Mouse (Mus musculus): ENCODE data around the gene Bloc1s1.

The Bloc1s1 gene

DNA sequence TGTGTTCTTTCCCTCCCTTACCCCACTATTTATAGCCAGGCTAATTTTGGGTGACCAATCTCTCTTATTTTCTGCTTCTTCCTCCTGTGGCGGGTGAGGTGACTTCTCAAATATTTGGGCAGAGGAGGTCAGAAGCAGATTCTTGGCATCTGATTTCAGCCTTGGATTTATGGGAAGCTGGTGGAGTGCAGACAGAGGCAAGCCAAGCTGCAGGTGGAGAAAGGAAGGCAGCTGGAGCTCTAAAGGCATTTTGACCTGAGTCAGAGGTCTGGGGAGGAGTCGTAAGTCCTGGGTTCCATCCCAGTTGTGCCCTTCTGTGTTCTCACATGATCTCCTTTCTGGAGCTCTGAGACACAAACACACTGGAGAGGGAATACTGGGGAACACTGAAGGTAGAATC lies 7.6 kb upstream of the Bloc1s1 start:
- DNase-seq (ENCODE audit: low spot score): no peak

DNA sequence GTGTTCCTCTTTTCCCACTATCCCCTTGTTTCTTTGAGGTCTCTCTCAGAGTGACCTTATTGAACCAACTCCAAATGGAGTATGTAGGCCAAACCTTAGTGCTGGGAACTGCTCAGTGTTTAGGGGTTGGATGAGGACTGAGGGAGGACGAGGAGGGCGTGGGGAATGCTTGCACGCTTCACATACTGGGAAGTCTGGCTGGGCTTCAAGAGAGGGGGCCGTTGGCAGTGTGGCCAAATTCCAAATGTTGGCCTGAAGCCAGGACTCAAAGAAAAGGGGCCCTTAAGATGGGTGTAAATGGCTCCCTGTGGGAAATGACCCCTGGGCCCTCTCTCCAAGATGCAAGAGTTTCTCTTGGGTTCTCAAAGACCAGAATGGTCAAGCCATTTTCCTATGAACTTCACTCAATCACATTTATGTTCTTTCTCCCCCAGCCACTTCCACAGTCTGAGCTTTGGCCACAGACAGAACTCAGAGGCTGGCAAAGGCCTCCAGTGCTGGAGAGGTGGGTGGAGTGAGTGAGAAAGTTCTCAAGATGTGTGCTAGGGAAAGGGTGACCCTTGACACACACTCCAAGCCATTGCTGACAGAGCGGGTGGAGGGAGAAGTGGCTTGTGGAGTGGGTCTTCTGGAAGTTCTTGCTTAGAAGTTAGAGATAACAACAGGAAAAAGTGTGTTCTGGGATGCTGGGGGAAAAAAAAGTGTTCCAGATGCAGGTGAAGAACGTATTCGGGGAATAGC lies 6.0 kb upstream of the Bloc1s1 start:
- DNase-seq (ENCODE audit: low spot score): no peak

DNA sequence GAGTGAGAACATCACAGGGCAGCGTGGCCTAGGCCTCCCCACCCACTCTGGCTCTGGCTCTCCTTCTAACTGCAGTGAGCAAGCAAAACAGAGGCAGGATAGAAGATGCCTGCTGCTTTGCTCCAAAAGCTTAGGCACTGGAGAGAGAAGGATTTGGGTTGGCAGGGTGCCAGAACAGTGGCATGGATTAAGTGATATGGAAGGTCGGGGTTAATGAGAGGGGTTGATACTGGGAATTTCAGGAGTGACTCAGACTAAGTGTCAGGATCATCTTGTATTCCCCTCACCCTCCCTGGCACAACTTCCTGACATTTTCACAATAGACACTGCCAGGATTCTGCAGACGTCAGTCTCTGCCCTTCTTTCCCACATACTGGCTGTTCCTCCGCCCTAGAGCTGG lies 4.5 kb upstream of the Bloc1s1 start:
- no peak for DNase-seq (ENCODE audit: low spot score)

DNA sequence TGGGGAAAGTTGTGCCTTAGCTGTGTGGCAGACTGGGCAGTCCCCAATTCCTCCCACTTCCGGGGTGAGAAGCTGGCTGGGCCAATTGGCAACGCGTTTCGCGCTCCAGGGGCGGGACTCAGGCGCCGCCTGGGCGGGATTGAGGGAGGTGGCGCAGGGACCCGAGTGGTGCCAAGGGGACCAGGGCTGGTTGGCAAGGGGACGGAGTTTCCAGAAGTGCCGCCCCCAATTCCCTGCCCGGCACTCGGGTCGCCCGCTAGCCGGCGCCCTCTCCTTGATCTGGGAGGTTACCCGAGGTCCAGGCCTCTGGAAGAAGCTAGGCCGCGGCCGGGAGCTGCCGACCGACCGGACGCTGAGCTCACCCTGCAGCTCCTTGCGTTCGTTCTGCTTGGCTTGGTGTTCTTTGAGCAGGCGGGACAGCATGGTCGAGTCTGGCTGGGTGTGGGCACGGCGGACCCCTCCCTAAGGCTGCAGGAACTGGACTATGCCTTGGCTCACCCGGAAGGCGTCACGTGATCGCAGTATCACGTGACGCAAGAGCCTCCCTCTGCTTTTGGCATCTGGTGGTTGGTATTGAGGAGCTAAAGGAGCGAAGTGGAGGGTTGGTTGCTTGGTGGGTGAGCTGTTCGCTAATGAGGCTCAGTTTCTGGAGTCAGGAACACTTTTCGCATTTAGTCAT lies 683 bp downstream of the Bloc1s1 start:
- peak; percentile 85 for DNase-seq (ENCODE audit: low spot score)

DNA sequence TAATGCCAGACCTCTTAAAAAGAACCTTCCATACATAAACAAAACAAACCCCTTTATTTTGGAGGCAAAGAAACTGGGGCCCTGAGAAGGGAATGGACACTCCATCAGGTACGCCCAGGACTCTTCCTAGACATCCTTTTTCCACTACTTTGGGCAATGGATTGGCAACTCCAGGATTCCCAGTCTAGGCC lies 1.1 kb downstream of the Bloc1s1 start, which contains the start of gene Rdh5:
Gene Rdh5, minus strand, starts transcription at position 67 of the 191 bp plus-strand sequence.
- no peak for DNase-seq (ENCODE audit: low spot score)

DNA sequence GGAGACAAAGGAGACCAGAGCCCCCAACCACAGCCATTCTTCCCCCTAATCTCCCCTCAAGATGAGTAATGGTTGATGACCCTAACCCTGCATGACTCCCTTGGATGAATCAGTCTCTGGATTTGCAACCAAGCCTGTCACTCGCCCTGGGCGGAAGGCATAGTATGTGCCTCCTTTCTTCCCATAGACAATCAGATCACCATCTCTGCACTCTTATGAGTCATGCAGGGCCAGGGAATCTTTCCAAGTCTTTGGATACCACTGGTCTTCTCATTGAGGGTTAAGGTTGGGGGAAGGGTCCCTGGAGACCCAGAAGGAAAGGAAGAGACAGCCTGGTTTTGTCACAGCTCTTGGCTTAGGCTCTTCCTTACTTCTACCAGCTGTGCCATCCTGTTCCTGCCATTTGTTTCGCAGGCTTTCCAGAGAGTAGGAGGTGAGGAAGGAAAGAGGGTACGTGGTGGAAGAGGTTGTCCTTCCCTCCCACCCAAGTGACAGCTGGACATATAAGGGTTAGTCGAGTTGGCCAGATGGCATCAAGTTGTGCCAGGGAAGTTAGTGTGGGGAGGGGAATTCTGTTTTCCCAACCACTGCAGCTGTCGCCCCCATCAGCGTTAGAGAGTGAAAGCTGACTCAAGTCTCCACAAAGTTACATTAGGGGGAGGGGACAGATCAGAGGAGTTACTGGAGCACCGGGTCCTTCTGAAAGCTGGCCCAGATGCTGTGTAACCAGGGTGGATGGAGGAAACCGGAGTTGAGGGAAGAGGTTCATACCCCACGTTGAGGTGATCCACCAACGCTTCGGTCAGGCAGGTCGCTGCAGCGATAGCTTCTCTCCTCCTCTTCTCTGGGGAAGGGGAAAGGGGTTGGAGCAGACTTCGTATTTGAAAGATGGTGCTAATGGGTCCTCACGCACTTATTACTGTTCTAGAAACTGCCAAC lies 1.7 kb downstream of the Bloc1s1 start:
- DNase-seq (ENCODE audit: low spot score): no peak

DNA sequence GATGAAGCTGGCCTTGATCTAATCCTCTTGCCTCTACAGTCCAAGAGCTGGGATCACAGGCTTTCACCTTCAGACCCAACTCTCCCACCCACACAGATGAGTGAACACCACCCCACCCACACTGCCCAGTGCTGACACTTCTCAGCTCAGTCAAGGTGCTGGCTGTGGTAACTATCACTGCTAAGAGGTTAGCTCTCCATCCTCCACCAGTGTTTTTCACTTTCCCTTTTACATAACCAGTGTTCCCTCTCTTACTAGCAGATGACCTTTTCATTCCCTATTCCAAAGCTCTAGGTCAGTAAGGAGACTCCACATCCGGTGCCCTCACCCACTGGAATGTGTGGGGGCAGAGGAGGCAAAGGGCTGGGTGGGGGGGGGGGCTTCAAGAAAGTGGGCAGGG lies 2.6 kb downstream of the Bloc1s1 start:
- no peak for DNase-seq (ENCODE audit: low spot score)

DNA sequence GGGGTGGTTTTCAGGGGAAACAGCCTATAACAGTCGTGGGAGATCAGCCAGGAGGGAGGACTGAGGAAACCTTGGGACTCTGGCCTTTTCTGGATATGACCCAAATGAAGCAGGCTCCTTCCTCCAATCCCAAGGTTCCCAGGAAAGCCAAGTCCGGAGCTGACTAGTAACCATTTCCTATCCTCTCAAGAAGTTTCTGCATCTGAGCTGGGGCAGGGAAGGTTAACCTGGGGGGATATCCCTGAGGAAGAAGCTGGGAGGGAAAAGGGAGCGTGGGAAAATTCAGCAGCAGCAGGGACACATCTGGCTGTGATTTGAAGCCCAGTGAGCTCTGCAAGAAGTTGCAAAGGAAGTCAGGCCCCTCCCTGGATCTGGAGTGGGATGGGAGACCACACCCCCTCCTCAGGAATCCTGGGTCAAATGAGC lies 3.1 kb downstream of the Bloc1s1 start:
- no peak for DNase-seq (ENCODE audit: low spot score)

DNA sequence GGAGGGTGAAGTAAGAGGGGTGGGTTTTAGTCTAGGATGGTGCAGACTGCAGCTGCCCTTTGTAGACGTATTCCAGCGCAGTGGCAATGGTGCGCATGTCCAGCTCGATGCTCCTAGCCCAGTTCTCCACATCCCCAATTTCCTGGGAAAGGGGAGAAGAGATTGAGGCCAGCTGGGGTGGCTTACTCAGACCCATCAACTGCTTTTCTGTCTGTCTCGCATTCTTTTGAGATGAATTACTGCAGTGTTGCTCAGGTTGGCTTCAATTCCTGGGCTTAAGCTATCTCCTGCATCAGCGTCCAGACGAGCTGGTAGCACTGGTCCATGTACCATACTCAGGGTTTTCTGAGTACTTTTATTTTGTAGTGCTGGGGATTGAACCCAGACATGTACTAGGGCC lies 3.9 kb downstream of the Bloc1s1 start:
- no peak for DNase-seq (ENCODE audit: low spot score)

DNA sequence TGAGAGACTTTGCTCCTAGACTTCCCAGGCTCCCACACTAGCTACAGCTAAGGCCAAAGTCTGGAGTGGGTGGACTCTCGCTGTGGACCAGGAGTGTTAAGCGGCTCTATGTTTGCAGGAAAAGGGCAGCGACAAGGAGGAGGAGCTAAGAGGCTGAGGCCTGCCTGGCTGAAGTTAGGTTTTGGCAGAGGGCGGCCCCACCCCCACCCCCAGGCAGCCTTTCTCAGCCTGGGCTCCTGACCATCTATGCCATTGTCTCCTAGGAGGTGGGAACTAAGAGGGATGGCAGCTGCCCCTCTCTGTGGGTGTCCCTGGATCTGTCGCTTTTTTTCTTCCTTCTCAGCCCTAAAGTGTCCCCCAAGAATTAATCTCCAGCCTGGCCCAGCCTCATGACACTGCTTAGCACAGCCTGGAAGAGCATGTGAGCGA lies 4.6 kb downstream of the Bloc1s1 start:
- peak; percentile 27 for DNase-seq (ENCODE audit: low spot score)

DNA sequence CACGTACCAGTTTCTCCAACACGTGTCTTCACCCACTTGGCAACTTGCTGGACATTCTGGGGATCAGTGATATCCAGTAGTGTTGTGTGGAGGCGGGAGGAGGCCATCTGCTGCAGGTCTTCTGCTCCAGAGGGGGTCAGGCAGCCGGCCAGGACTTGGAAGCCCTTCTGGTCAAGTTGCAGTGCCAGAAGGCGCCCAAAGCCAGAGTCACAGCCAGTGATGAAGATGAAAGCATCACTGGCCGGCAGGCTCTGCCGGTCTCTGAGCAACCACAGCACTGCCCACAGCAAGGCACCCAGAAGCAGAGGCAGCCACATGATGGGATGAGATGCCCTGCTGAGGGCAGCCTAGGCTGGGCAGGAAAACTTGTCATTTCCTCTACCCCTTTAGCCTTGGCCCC lies 5.6 kb downstream of the Bloc1s1 start:
- no peak for DNase-seq (ENCODE audit: low spot score)

DNA sequence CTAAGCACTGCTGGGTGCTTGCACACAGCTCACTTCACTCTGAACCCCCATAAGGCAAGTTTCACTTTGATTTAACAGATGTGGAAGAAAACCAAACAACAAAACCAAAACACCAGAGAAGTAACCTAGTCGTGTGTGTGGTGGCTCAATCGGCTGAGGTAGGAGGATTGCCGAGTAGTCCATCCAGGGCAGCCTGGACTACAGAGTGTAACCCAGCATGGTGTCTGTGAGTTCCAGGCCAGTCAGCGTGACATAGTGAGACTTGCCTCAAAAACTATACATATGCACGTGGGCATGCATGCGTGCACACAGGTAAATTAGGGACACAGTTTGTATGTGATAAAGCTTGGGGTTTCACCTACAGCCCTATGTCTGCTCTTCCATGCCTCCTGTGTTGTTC lies 6.4 kb downstream of the Bloc1s1 start:
- DNase-seq (ENCODE audit: low spot score): no peak

DNA sequence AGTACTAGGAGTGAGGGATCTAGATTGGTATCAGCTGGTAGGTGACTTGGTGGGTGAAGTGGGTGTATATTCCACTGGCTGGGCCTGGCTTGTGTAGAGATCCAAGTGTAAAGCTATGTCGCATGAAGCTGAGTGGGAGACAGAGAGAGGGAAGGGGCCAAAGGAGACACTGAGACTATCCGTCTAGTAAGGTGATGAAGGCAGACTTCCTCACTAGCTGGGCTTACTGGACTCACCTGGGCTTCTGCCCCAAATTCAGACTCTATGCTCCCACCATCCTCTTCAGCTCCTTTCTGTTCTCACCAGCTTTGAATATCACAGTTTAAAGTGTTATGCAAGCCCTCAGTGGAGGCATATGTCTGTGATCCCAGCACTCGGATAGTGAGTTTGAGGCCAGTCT lies 7.2 kb downstream of the Bloc1s1 start:
- DNase-seq (ENCODE audit: low spot score): no peak

DNA sequence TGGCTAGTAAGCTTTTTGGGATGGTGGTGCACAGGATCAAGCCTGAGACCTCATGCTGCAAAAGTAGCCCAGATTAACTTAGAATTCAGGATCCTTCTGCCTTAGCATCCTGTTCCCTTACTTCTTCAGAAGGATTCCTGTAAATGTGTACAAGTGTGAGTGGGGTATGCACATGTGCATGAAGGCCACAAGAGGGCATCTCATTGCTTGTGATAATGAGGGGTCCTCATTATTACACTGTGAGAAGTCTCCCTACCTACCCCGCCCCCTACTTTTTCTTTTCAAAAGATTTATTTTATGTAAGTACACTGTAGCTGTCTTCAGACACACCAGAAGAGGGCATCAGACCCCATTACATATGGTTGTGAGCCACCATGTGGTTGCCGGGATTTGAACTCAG lies 8.3 kb downstream of the Bloc1s1 start:
- no peak for DNase-seq (ENCODE audit: low spot score)

DNA sequence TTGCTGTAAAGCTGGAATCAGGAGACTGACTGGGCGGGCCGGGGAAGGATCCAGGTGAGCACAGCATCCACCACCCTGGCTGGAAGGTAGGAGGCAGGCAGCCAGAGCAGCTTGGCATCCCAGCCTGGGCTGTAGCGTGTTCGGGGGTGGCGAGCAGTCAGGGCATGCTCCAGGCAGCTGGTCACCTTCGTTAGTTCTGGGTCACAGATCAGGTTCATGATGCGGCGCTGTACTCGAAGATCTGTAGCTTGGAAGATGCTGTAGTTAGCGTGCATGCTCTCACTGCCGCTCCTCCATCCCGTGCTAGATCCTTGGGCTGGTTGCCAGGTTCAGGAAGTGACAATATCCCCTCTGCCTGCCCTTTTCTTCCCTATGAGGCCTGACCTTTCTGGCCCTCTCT lies 10.1 kb downstream of the Bloc1s1 start:
- no peak for DNase-seq (ENCODE audit: low spot score)

DNA sequence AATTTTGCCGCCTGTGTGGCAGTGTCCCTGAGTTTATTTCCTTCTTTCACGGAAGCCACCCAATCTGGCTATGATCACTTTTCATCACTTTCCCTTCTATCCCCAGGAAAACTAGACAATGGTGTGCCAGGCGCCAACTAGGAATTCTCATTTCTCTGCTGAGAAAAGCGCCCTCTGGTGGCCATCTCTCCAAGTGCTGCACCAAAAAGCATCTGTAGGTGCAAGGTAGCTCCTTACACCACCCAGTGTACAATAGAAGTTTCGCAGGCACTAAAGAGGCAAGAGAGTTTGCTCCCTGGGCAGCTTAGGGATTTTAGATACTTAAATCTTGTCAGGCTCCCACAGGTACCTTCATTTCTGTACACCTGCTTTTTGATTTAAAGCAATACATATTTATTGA lies 10.6 kb downstream of the Bloc1s1 start:
- peak; percentile 90 for DNase-seq (ENCODE audit: low spot score)

DNA sequence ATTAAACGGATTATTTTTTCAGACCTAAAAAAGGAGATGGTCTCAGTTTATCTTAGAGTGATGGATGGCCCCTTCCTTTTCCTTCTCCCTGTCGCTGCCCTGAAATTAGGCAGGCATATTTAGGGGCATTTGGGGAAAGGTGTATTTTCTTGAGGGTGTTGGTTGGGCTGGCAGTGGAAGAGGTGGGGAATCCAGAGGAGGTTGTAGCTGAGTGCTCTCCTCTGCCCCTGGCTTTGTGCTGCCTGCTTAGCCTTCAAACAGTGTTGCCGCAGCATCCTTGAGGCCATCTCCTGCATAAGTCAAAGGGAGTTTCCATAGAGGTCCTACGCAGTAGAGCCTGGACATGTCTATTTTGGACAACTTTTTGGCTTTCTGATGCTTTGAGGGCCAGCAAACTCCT lies 11.0 kb downstream of the Bloc1s1 start:
- no peak for DNase-seq (ENCODE audit: low spot score)

DNA sequence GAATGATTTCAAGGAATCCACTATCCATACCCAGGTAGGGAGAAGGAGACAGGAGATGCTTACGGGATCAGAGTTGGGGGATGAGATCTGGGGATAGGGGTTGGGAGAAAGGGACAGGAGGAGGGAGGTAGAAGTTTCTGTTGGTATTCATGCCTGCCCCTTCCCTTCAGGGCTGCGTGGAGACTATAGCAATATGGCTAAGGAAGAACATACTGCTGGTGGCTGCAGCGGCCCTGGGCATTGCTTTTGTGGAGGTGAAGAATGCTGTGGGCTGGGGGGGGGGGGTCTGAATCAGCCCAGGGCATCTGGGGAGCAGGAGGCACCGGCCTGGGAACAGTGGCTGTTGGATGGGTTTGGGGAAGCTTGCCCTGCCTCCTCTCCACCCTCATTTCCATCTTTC lies 11.6 kb downstream of the Bloc1s1 start:
- DNase-seq (ENCODE audit: low spot score): no peak

DNA sequence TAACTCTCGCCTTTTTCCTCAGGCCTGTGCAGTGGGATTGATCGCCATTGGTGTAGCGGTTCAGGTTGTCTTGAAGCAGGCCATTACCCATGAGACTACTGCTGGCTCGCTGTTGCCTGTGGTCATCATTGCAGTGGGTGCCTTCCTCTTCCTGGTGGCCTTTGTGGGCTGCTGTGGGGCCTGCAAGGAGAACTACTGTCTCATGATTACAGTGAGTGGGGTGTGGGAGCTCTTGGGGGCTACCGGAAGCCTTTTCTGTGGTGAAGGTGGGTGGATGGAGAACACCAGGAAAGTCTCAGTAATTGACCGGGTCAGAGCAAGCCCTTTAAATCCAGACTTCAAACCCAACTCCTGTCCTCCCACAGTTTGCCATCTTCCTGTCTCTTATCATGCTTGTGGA lies 12.4 kb downstream of the Bloc1s1 start:
- DNase-seq (ENCODE audit: low spot score): no peak

DNA sequence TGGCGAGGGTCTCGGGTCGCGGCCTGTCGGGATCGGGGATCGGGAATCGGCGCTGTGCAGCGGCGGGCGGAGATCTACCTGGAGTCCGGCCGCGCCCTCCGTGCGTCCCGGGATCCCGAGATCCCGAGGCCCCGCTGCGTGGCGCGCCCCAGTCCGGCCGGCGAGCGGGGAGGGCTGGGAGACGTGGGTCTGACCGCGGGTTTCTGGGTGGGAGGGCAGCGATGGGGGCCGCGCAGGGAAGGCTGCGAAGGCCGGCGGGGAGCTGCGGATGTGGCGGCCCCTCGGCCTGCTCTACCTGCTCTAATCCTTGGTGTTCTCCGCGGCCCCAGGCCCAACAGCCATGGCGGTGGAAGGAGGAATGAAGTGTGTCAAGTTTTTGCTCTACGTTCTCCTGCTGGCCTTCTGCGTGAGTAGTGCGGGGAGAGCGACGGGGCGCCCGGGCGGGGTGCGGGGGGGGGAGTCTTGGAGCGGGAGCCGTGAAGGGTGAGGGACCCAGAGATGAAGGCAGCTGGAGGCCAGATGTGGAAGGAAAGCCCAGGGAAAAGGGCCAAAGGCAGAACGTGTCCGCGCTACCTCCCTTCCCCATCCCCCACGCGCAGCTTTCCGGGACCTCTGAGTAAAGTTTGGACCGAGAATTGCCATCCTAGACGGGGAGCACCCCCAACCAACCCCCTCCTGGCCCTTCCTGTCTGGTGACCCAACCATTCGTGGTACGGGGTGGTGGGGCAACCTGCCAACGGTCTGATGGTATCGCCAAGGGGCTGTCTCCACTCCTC lies 13.6 kb downstream of the Bloc1s1 start:
- DNase-seq (ENCODE audit: low spot score): peak; percentile 61

DNA sequence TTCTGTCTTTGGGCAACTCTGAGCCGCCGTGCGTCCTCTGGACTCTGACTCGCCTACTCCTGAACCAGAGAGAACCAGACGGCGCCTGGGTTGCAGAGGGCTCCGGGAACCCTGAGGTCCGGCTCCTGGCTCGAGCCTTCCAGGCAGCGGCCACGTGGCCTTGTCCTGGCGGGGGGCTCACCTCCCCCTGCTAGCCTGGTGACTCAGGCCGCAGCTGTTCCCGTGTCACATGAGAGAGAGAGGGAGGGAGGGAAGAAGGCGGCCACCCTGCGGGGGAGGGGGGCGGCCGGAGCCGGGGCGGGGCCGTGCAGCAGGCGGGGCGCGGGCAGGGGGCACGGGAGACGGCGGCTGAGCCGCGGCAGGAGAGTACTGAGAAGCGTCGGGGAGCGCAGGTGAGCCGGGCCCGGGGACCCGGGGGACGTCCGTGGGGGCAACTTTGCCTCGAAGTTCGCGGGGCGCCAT lies 14.2 kb downstream of the Bloc1s1 start:
- peak; percentile 91 for DNase-seq (ENCODE audit: low spot score)

DNA sequence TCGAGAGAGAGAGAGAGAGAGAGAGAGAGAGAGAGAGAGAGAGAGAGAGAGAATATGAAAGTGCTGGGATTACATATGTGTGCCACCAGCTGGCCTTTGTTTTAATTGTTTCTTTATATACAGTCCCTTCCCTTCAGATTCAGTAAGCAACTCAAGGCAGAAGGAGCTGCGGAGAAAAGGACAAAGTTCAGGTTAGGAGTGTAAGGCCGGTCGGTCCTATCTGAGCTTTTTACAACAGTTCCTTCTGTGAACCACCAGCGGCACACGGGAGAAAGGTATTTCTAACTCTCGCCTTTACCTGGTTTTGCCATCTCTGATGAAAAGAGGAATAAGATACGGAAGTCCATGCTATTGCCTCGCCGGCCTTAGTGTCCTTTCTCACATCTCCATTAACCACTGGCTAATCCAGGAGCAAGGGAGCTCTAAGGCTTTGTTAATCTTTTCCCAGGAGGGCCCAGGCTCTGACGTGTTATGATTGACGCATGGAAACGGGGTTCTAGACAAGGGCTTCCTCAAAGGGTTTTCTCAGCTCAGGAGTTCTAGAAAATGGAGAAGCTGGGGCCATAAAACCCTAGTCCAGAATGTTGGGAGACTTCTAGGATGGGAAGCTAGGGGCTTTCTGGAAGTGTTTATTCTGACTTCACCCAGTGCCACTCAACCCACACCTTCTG lies 14.9 kb downstream of the Bloc1s1 start:
- DNase-seq (ENCODE audit: low spot score): no peak
